Mouse (Mus musculus) small intestine, adult 2 months (tissue): ENCODE measurements around the gene Trim43a.
"Not testable (repeated sequence)": the region's sequence is repeated elsewhere in the genome, so short reads cannot be mapped to it uniquely, and the experiment has no call there.

Experiments used
- CTCF ChIP-seq: fragments of 200-500 bp; IDR thresholded peaks from 2 replicates; pipeline ENCODE4 v1.5.1; 2012; ENCODE audit warnings: low read depth, mild to moderate bottlenecking, control low read depth, inconsistent platforms, low read length, moderate library complexity, mixed read lengths; ENCODE audit not compliant: insufficient replicate concordance, insufficient read length; ENCODE audit errors: extremely low read depth
- POLR2A ChIP-seq: fragments of 200-500 bp; IDR thresholded peaks from 2 replicates; pipeline ENCODE4 v1.6.1; 2012; ENCODE audit warnings: low read depth, mild to moderate bottlenecking, control low read depth, inconsistent platforms, low read length, moderate library complexity

- TF ChIP-seq CTCF, POLR2A: not testable (repeated sequence)
Observed at GRCm38 (mm10) chr9:88561476-88561875, 19.2 kb upstream of the Trim43a start.
